Mouse (Mus musculus) A20 (cell line): ENCODE results near the gene Zfc3h1.

Experiments
- DNase-seq: peaks from one replicate; pipeline ENCODE4 v3.0.0-alpha.2; 2011; ENCODE audit warnings: low read depth, low spot score

Zfc3h1 gene

DNA sequence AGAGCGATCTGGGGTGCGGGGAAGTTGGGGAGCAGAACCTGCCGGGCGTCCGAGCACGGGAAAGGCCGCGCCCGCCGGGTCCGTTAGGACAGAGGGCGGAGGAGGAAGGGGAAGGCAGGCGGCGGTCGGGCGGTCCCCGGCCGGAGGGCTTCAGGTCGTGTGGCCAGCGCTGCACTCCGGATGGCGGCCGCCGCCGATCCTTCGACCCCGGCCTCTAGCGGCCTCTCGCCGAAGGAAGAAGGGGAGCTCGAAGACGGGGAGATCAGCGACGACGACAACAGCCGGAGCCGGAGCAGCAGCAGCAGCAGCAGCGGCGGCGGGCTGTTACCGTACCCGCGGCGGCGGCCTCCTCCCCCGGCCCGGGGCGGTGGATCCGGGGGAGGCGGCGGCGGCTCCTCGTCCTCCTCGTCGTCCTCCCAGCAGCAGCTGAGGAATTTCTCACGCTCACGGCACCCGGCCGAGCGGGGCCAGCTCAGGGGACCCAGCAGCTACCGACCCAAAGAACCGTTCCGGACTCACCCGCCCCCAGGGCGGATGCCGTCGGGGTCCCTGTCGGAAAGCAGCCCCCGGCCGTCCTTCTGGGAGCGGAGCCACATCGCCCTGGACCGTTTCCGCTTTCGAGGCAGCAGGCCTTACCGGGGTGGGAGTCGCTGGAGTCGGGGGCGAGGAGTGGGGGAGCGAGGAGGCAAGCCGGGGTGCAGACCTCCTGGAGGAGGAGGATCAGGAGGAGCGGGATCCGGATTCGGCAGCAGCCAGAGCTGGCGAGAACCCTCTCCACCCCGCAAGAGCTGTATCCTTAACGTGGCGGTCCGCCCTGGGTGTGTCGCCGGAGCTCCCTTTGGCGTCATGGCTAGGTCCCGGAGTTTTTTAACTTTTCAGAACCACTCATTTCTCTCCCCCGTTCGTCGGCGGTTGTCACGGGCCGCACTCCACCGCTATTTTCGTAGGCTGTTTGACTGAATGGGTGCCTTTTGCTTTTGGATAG lies 551 bp downstream of the Zfc3h1 start:
- peak; percentile 83 for DNase-seq

- DNase-seq: no peak
Observed at GRCm38 (mm10) chr10:115387891-115388290, 3.1 kb downstream of the Zfc3h1 start.

- no peak for DNase-seq
Observed at GRCm38 (mm10) chr10:115391076-115391475, 6.3 kb downstream of the Zfc3h1 start.

GRCm38 (mm10) chr10:115391896-115392295 lies 7.1 kb downstream of the Zfc3h1 start:
- no peak for DNase-seq

DNA sequence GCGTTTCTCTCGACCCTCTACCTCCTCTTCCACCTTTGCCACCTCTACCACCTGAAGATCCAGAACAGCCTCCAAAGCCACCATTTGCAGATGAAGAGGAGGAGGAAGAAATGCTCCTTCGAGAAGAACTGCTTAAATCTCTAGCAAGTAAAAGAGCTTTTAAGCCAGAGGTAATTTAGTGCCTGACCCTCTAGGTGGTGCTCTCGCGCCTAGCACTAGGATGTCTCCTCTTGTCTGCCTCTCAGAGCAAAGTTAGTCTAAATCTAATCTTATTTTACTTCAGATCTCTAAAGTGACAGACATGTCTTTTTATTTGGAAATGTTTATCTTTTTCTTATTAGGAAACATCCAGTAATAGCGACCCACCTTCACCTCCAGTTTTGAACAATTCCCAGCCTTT lies 21.6 kb downstream of the Zfc3h1 start:
- peak; percentile 66 for DNase-seq

DNA sequence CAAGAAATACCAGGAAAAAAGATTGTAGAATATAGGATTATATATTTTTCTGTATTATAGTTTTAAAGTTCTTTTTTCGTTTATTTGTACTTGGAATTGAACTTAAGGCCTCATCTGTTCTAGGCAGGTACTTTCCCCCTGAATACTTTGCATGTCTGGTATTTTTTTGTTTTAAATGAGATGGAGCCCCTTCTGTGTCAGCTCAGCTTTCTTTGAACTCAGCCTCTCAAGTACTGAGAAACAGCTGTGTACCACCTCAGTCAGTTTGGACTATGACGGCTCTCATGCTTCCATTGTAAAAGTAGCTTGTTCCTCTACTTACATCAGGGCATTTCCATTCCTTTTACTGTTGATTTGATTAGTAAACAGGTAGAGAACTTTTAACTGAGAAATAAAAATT lies 28.7 kb downstream of the Zfc3h1 start:
- no peak for DNase-seq

DNA sequence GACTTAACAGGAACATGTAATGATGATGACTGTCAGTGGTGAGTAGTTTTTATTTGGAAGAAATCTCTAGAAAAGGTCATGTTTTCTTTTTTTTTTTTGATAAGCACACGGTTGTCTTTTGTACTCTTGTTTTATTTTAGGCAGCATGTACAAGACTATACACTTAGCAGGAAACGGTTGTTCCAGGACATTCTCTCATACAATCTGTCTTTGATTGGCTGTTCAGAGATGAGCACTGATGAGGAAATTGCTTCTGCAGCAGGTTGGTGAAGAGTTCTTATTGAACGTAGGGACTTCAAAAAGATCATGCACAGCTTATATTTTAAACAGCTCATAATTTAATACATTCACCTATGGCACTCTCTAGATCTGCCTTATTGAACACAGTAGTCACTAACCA lies 29.3 kb downstream of the Zfc3h1 start:
- DNase-seq: no peak

- no peak for DNase-seq
Observed at GRCm38 (mm10) chr10:115421976-115422375, 37.2 kb downstream of the Zfc3h1 start.

GRCm38 (mm10) chr10:115425351-115425750 lies 40.6 kb downstream of the Zfc3h1 start:
- no peak for DNase-seq

DNA sequence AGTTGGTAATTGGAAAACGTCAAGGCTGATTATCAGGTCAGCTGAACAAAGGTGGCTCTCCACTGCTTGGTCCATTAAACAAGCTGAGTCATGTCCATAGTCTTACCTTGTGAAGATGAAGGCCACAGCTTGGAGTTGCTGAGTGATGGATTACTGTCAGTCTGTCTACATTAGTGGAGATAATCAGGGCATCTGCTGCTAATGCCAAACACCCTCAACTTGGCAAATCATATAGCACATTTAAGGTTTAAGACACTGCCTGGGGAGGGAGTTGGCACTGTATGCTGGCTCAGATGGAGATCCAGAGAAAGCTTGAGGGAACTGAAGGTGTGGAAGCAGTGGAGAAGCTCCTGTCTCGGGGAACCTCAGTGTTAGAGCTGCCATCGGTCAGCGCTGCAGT lies 52.5 kb downstream of the Zfc3h1 start:
- no peak for DNase-seq

DNA sequence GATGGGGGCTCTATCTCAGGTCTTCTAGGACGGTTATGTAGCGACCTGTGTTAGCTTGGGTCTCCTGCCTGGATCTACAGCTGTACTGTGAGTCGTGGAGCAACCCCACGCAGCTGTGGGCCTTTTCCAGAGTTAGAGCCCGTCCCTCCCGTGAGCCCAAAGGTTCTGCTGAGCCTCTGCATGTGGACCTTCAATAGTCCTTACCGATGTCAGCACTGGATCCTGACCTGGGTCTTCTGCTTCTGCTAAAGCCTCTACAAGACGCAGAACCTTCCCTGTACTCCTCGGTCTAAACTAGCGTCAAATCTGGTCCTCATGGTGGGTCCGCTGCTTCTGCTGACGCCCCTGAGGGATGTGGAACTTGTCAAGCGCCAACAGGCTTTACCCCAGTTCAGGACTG lies 63.9 kb downstream of the Zfc3h1 start:
- DNase-seq: no peak

DNA sequence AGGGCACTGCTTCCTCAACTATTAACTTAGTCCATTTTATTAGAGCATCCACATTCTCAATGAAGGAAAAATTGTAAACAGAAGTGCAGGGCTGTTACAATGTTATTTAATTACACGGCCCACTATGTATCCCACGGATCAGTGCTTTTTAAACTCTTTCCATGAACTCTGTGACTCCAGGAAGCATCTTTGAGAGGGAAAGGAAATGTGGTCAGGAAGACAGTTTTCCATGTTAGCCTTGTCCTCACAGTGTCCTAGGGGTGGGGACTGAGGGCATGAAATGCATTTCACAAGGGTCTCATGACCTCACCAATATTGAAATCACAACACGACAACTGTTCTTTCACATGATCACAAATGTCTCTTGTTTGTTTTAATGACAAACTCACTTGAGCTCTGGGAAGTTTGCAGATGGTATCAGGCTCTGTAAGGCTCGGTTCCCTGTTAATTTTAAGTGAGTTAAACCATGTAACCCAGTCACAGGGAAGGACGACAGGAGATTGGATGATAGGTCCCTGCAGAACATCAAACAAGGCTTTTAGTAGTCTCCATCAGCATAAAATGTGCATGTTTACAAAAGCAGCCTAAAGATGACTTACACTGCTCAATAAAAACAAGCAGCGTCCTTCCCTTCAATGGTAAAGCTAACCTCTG lies 72.7 kb downstream of the Zfc3h1 start:
- no peak for DNase-seq

DNA sequence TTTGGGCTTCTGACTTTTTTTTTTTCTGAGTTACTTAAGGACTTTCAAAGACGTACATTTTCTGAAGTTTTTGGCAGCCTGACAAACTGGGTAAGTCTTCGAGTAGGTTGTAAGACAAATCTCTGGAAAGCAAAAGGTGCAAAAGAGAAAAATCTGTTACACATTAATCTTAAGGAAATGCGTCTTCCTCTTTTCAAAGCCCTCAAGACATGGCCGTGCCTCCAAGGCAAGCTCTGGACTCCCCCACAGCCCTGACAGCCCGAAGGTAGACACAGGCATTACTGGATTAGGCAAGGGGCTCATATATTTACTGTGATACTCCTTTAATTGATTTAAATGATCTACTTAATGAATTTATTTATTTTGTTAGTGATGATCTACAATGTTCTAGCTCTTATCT lies 77.9 kb downstream of the Zfc3h1 start:
- DNase-seq: no peak

DNA sequence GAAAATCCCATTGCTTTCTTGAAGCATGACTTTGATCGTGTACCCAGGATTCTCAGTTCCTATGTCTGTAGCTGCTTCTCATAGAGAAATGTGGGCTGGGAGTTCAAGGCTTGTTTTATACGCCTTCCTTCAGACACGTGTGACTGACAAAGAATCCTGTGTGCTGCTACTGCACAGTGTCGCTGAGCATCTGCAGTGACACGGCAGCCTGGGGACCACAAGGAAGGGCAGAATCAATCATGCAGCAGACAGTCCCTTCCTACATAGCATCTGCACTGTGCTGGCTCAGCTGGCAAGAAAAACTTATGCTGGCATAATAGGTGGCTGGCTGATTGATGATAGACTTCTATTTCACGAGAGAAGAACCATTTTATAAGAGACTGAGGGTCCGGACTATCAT lies 80.3 kb downstream of the Zfc3h1 start:
- no peak for DNase-seq

DNA sequence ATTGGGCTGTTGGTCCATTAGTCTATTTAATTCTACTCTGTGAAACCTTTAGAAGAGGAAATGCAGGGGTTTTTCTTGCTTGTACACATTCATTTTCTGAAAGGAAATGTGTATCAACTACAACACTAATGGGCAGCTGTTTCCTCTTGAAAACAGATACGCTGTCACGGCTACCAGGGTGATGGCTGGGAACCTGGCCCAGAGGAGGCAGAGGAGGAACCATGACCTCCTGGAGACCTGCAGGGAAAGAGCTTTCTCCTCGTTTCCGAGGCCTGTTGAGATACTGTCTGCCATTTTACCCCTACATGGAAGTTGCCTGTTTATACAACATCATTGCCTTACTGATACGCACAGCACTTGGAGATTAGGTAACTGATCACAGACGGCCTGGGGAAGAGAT lies 81.0 kb downstream of the Zfc3h1 start:
- no peak for DNase-seq

GRCm38 (mm10) chr10:115467985-115468384 lies 83.2 kb downstream of the Zfc3h1 start:
- DNase-seq: no peak

GRCm38 (mm10) chr10:115468632-115469031 lies 83.9 kb downstream of the Zfc3h1 start:
- no peak for DNase-seq

DNA sequence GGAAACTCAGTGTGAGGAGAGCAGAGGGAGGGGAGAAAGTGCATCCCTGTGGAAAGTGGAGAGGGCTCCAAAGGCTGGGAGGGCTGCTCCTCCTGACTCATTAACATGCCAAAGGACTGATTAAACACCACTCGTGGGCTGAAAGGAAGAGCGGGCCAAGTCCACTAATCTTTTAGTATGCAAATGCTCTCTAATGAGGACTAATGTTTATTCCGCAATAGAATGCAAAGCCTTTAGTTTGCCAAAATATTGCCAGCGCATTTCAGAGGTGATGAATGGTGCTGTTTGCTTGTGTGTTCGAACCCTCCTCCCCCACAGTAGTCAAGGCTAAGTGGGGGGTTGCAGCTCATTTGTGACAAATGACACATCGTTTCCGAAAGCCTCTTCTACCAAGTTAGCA lies 84.3 kb downstream of the Zfc3h1 start:
- no peak for DNase-seq

GRCm38 (mm10) chr10:115470621-115471334 lies 86.0 kb downstream of the Zfc3h1 start:
- no peak for DNase-seq

- peak; percentile 2 for DNase-seq
Observed at GRCm38 (mm10) chr10:115473213-115473961, 88.6 kb downstream of the Zfc3h1 start.

- DNase-seq: no peak
Observed at GRCm38 (mm10) chr10:115475000-115475550, 90.3 kb downstream of the Zfc3h1 start.
